Mouse (Mus musculus) left cerebral cortex, postnatal 14 days (tissue): ENCODE data around the gene Klhl25. TPM values are rescaled to one million over a fixed set of nuclear protein-coding genes. Genes with fewer than 3 reads are reported as not detected.
"Not testable (repeated sequence)": the region's sequence is repeated elsewhere in the genome, so short reads cannot be mapped to it uniquely, and the experiment has no call there.

ENCODE experiments used
- DNase-seq, 2 experiments: peaks; one replicate each; pipeline ENCODE4 v3.0.0; 2021 to 2022; ENCODE audit warnings: low spot score in 2 of 2, mixed read lengths in 1 of 2
- intact Hi-C: fragments of 180-260 bp; cut with DNase I; formaldehyde crosslinking; loops from one replicate; pipeline ENCODE4 v1.15.1; 2025
- long read RNA-seq, 2 experiments: library from polyadenylated mRNA; stranded (forward); transcript quantifications; one replicate each; pipeline ENCODE4 v2.0.0; 2021
- total RNA-seq, 2 experiments: library from RNA; stranded (reverse); gene quantifications; 2 replicates each; pipeline ENCODE4 v1.2.3; 2021

The Klhl25 gene
- total RNA-seq: 10 to 100 TPM in 1 of 2 experiments, 1 to 10 TPM in 1; 9.4 to 11.3 TPM
- long read RNA-seq, experiment 1, transcript Klhl25-202 (3 exons, 3,403 nt): major isoform, 12 of 23 reads
- long read RNA-seq, experiment 1, partial matches to known transcripts: 3 of 23 reads
- long read RNA-seq, experiment 1, other reads (novel, unspliced or antisense): 3 of 23 reads
- long read RNA-seq, experiment 2, transcript Klhl25-202 (3 exons, 3,403 nt): major isoform, 14 of 19 reads
- long read RNA-seq, experiment 2, partial matches to known transcripts: 3 of 19 reads
- long read RNA-seq, experiment 2, other reads (novel, unspliced or antisense): 2 of 19 reads

- intact Hi-C loops: no loop called here
- DNase-seq: peak; percentile 96 to 97
Observed at GRCm38 (mm10) chr7:75848115-75848775, at the start of gene Klhl25. Gene Klhl25, plus strand, starts transcription at chr7:75848310.

- no peak for DNase-seq
- intact Hi-C loops: no loop called here
Observed at GRCm38 (mm10) chr7:75800530-75800929, 47.6 kb upstream of the Klhl25 start.

GRCm38 (mm10) chr7:75801022-75801421, 47.1 kb upstream of the Klhl25 start:
- intact Hi-C loops: no loop called here
- DNase-seq: no peak

DNA sequence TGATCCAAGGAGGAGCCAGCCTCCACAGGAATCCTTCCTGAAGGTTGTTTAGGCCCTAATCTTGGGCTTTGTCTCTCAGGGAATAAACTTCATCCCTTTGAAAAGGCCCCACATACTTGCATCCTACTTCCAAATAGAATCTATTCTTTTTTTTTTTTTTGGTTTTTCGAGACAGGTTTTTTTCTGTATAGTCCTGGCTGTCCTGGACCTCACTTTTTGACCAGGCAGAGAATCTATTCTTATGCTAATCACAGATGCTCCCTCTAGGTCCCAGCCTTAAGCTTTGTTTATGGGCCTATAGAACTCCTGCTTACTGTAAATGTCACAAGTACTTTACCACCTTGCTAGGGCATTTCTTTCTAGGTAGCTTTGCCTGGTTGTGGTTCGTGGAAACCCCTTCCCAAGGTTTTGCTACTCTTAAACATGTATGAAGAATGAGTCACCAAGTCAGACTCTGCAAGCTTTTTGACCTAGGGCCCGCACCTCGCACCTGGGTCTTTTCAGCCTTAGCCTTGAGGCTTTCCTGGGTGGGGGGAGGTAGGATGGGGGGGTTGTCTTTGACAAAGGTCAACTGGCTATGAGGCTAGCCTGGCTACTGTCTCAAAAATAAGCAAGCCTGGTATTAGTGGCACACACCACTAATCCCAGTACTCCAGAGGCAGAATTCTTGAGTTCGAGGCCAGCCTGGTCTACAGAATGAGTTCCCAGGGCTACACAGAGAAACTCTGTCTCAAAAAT, 46.3 kb upstream of the Klhl25 start:
- intact Hi-C loops: no loop called here
- no peak for DNase-seq

DNA sequence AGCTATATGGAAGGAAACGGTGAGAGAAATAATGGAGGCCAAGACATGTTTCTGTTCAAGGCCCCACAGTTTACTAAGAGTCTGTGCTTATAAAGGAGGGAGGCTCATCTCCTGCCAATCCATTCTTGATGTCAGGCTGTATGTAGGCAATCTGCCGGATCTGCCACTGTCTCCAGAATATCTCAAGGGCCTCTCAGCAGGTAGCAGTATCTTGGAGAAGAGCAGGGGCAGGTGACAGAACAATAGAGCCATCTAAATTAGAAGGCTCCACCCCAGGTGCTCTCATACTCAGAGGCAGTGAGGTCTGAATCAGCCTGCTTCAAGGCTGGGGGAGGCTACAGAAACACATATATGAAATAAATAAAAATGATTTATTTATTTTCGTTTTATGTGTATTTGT, 45.2 kb upstream of the Klhl25 start:
- intact Hi-C loops: no loop called here
- no peak for DNase-seq

DNA sequence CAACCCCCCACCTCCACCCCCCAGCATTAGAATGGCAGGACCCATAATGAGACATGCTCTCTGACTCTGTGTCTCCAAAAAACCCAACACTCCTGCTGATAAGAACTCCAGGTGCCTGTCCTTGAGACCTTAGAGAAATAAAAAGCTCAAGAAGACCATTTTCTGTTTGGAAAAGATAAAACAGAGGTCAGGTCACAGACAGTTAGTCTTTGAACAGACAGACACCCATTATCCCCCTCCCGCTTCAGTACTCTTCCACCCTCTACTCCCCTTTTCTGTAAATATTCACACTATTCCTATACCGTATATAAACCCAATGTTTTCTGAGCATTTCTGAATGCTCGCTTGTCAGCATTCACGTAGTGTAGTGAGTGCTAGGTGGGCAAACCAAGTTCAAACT, 41.9 kb upstream of the Klhl25 start:
- intact Hi-C loops: no loop called here

GRCm38 (mm10) chr7:75806711-75807110, 41.4 kb upstream of the Klhl25 start:
- peak in 1 of 2 experiments; percentile 26 for DNase-seq
- intact Hi-C loops: no loop called here

More for the DNA sequence above, 41.9 kb upstream of the Klhl25 start:
- no peak for DNase-seq

GRCm38 (mm10) chr7:75807460-75808304, 40.4 kb upstream of the Klhl25 start:
- peak in 1 of 2 experiments; percentile 20 for DNase-seq
- intact Hi-C loops: no loop called here

DNA sequence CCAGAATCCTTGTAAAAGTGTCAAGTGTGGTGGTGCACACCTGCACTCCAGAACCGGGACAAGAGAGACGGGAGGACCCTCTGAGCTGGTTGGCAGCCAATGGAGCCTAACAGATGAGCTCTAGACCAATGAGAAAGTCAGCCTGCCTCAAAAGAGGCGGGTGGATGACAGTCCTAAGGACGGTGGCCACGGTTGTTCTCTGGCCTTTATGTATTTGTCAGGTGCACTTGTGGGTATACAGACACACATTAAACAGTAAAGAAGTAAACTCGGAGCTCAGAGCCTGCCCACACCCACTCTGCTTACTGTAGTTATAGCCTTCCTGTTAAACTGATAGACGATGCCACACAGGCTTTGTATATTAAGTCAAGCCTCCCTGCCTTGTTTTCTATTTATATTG, 27.4 kb upstream of the Klhl25 start:
- intact Hi-C loops: loop anchor here (10.0 kb wide), 1 partner anchor 446 kb away; no protein-coding TSS in a partner anchor
- DNase-seq: no peak

GRCm38 (mm10) chr7:75822087-75822668, 25.9 kb upstream of the Klhl25 start:
- no peak for DNase-seq
- intact Hi-C loops: loop anchor here (10.0 kb wide), 1 partner anchor 447 kb away; no protein-coding TSS in a partner anchor

GRCm38 (mm10) chr7:75823071-75823470, 25.0 kb upstream of the Klhl25 start:
- no peak for DNase-seq
- intact Hi-C loops: loop anchor here (10.0 kb wide), 1 partner anchor 448 kb away; no protein-coding TSS in a partner anchor

DNA sequence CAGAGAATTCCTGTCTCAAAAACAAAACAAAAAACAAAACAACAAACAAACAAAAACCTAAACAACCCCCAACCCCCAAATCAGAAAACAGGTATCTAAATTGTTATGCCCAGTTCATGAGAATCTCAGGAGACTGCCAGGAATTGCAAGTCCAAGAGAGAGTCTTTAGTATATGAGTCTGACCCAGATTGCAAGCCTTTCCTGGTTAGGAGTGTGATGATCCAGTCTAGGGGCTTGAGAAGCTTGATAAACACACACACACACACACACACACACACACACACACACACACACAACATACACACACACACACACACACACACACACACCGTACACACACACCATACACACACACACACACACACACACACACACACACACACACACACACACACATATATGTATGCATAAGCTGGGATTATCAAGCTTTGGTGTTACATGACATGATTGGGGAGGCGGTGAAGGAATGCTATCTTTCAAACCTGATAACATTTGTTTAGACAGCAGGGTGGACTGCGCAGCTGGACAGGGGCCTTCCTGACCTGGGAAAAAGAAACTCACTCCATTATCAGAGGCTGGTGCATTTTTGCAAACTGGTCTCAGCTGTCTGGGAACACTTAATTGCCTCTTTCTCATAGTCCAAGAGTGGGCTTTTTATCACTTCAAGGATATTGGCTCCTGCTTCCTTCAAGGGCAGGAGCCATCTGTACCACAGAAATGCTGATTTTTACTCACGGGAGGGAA, 21.6 kb upstream of the Klhl25 start:
- intact Hi-C loops: loop anchor here (5.0 to 10.0 kb wide), 2 partner anchors 84 to 452 kb away; no protein-coding TSS in a partner anchor
- DNase-seq: no peak

DNA sequence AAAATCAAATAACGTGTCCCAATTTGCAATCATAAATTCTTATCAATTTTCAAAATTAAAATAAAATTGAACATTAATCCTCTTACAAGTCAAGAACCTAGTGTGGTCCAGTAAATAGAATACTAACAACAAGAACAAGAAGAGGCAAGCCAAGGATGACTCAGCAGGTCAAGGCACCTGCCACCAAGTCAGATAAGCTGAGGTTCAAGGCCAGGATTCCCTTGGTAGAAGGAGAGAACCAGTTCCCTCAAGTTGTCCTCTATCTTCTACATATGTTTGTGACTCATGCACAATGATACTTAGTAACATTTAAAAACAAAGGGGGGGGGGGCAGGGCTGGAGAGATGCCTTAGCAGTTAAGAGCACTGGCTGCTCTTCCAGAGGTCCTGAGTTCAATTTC, 20.8 kb upstream of the Klhl25 start:
- no peak for DNase-seq
- intact Hi-C loops: loop anchor here (5.0 to 10.0 kb wide), 2 partner anchors 85 to 453 kb away; no protein-coding TSS in a partner anchor

- intact Hi-C loops: loop anchor here (2.0 to 10.0 kb wide), 3 partner anchors 53 to 453 kb away; no protein-coding TSS in a partner anchor
- peak; percentile 47 to 73 for DNase-seq
Observed at GRCm38 (mm10) chr7:75827850-75828249, 20.3 kb upstream of the Klhl25 start.

DNA sequence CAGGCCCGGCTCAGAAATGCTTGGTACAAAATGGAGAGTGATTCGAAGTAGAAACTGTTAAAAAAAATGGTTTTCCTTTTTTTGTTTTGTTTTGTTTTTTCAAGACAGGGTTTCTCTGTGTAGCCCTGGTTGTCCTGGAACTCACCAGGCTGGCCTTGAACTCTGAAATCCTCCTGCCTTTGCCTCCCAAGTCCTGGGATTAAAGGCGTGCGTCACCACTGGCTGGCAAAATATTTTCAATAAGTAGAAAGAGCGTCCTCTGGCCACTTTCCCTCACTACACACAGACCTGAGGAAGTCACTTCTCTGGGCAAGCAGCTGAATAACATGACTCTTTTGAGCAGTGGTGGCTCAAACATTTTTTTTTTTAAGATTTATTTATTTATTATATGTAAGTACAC, 19.6 kb upstream of the Klhl25 start:
- no peak for DNase-seq
- intact Hi-C loops: loop anchor here (2.0 to 10.0 kb wide), 3 partner anchors 52 to 454 kb away; no protein-coding TSS in a partner anchor

GRCm38 (mm10) chr7:75830251-75831060, 17.7 kb upstream of the Klhl25 start:
- no peak for DNase-seq
- intact Hi-C loops: no loop called here

DNA sequence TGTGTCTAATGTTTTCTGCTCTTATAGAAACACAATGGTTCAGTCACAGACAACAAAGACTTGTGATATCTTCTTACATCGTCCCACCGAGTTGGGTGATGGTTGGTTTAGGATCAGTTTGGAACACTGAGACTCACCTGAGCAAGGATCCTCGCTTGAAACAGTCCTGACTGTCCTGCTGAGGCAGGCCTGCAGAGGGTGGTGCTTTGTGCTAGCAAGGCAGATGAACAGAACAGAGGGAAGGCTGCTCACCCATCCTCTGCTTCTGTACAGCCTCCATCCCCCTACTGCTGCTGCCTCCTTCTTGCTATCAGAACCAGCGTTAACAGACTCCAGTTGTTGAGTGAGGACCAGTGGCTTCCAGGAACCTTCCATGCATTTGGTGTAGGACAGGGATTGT, 14.2 kb upstream of the Klhl25 start:
- intact Hi-C loops: not testable (repeated sequence)

More for the DNA sequence above, 14.2 kb upstream of the Klhl25 start:
- not testable (repeated sequence) for DNase-seq
